Mouse (Mus musculus) spleen, postnatal 36 days (tissue): Measurements from ENCODE around the gene Tmc2.

Experiments
- DNase-seq, 2 experiments: peaks; one replicate each; pipeline ENCODE4 v3.0.0; 2022; ENCODE audit warnings: low spot score in 2 of 2, mixed read lengths in 1 of 2

Gene Tmc2

DNA sequence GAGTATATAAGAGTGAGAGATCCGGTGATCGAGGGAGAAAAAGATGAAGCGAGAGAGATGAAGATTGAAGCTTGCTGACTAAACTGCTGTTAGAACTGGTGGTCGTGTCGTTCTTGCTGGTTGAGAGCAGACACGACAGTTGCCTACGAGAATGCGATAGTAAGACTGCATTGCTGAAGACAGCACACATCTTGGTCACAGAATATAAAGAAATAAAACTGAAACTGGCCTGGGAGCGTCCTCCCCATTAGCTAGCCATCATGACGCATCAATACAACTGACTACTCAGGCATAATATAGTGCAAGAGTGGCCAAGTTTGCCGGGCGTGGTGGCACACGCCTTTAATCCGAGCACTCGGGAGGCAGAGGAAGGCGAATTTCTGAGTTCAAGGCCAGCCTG is at the start of gene Tmc2:
TSS of gene Tmc2 (plus strand) at position 301 of the 400 bp plus-strand sequence.
- no peak for DNase-seq

DNA sequence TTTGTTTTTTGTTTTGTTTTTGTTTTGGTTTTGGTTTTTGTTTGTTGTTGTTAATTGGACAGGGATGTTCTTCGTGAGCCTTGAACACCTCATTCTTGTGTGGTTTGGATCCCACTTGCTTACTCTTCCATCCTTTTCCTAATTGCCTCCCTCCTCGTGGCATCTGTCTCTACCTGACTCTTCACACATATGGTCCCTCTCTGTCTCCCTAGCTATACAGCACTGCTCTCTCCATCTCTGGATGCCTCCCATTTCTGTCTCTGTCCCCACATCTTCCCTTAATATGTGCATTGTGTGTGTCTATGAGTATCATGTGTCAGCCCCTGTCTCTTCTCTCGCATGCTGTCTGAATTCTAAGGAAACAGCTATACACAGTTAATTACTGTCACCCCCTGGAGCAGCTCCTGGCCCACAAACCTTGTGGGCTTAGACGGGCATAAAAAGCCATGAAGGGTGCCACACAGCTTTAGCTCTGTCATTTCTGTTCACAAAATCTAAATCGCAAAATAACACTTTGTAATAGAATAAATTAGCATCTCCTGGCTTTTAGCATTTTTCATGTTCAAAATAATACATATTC is 48.8 kb upstream of the Tmc2 start:
- no peak for DNase-seq

DNA sequence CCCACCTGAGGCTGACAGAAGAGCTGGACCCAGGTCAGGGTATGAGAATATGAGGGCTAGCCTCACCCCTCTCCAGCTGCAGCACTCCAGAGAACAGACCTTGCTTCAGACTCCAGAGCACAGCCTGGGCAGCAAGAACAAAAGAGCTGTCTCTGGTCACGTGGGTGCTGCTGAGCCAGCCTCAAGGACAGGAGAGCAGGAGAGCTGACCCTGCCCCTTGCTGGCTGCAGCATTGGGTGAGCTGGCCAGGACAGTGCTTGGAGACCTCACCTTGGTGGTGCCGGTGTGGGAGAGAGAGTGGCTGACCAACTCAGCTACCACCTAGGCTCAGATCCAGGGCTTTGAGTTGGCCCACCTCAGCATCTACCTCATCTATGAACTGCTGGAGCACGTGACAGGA is 39.8 kb upstream of the Tmc2 start:
- DNase-seq, result no peak

DNA sequence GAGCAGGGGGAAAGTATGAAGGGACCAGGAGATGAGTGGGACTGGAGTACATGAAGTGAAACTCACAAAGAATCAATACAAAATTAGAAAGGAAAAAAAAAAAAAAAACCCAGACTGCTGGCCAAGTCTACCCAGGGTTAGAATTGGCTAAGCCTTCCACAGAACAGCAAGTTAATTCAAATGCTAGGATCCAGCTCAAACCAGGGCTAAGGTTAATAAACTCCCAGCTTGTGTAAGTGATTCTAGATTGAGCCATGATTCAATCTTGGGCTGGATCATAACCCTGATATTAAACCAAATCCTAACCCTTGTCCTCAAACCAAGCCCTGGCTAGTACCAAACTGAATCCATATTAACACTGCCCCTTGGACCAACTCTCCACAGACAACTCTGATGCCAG is 39.1 kb upstream of the Tmc2 start:
- no peak for DNase-seq

DNA sequence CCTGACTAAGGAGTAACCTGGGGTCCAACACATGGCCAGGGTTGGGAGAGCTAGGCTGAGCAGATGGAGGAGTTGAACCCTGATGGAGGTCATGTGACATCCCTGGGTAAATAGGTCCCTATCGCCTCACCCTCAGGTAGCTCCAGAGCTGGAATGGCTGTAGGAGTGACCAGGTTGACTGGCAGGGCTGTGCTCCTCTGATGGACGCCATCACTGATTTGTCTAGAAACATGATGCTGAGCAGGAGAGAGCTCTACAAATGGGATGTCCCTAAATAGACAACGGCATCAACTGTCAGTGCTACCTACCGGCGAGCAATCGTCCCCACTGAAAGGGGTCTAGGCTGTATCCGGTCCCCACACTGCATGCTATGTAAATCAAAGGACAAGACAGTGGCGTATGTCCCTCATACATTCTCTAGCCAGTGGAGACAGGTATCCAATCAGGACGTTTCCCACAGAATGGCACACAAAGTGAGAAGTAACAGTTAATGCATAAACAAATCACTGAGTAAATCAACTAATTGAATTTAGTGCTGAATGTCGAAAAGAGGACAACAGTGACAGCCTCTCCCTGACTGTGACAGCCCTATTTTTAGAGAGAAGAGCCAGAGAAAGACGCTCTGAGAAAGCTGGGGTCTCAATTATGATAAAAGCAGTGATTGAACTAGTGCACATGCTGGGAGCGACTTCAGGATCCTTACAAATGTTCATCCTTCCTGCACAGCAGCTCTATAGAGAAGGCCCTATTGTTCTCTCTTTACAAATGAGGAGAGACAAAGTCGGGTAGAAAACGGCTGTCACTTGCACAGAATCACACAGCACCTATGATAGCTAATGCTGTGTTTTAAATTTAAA is 37.5 kb upstream of the Tmc2 start:
- DNase-seq, result no peak

DNA sequence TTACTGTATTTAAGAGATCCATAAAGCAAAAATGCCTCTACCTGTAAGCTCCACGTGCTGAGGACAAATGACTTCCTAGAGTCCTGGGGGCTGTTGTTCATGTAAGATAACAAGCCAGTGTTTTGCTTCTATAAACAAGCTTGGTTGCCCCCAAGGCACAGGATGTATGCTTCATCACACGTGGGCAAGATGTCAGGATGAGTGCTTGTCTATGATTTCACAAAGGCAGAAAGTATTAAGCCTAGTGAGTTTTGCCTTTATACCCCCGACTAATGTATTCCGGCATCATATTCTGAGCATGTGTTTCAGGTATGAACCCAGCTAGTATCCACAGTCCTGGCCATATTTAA is 36.9 kb upstream of the Tmc2 start:
- no peak for DNase-seq

DNA sequence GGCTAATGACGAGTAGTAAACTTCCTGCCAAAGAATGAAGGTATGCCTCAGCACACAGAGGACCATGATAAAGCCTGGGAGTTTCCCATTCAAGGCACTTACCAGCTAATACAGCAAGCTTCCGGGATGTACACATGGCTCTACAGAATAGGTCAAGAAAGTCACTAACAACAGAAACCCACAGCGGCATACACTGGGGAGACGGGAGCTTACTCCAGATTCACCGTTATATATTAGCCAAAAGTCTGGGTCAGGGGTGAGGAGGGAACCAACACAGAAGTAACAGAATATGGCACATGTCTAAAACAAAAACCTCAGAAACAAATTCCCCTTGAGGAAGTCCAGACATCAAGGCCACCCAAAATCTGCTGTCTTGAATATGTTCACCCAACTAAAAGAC is 32.3 kb upstream of the Tmc2 start:
- DNase-seq, result no peak

DNA sequence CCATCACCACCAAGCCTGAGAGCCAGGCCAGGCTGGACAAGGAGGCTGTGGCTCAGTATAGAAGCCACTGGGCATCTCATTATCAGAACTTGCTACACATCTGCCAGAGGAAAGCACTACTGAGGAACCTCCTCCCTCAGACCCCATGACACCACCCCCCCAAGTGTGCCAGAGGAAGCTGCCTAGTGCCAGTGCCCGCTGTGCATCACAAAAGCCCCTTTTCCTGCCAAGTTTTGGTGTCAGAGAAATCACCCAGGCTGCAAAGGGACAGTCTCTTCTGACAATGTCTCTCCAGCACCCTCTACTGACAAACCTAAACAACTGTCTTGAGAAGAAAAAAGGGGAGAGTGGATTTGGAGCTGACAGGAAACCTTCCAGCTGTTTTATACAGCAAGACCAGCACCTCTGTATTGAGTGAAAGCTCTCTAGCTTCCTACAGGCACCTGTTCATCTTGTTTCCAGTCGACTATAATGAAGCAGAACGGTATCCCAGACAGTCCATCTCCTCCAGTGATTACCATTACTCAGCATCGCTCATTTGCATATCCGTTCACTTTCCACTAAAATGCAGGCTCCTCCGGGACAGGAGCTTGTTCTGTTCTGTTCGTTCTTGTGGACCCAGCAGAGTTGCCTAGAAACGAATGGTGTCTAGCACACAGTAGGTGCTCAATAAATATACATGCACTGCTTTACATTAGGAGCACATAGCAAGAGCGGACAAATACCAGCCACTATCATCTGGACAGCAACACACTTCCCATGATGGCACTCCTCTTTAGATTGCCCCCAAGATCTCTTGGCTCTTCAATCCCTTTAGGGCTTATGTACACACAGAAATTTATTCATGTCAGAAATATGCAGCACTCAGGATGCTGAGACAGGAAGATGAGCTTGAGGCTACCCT is 28.4 kb upstream of the Tmc2 start:
- no peak for DNase-seq

DNA sequence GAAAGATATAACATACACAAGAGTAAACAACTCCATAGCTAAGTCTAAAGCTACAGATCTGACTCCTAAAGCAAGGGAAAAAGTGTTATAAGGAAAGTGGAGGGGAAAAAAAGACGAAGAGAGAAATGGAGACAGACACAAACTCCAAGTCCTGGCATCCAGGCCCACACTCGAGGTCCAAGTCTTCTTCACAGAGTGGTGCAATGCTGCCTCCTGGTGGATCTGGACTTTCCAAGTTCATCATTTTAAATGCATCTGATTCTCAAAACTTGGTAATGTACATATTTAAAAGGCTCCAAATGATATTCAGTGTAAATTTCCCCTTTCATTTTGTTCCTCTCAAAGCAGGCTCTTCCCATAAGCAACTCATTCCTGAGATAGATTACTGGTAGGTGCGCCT is 27.1 kb upstream of the Tmc2 start:
- no peak for DNase-seq

DNA sequence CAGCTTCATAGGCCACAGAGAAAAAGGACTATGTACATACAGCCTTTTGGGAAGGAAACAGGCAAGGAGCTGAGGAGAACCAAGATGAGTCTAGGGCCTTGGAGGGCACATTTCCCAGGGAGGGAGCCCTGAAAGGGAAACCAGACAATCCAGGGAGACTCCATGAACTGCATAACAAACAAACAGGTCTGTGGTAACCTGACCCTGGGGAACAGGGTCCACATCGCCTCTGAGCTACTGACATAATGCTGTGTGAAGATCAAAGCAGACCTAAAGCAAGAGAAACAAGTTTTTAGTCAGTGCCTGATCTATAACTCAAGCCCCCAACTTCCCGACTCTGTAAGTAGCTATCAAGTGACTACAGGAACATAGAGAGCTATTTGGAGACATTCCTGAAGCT is 23.3 kb upstream of the Tmc2 start:
- no peak for DNase-seq

DNA sequence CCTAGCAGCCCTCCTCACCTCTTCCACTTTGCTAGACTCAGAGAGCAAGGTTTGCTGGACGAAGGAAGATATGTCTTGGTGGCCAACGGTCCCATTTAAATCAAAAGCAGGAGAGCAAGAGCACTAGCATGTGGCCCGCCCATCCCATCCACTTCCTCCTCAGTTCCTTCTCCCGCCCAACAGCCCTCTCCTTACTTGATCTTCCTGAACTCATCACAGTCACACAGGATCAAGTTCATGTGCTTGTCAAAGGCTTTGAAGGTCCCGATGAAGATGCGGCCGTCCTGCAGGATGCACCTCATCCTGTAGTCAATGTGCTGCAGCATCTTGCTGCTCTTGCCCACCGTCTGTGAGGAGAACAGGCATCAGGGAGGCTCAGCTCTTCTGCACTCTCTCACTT is 18.2 kb upstream of the Tmc2 start:
- DNase-seq, result no peak

DNA sequence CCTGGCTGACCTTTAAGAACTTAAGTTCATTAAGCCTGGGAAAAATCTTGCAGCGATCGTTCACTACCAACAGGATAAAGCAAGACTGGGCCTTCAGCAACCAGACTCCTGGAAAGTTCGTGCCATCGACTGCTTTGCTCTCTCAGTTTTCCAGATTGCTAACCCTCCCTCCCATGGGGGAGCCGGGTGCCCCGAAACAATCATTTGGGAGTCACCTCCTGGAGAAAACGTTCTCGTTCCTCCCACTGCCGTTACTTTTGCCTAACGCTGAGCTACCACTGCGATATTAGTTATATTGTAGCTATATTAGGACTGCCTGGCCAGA is 16.7 kb upstream of the Tmc2 start:
- DNase-seq, result no peak

DNA sequence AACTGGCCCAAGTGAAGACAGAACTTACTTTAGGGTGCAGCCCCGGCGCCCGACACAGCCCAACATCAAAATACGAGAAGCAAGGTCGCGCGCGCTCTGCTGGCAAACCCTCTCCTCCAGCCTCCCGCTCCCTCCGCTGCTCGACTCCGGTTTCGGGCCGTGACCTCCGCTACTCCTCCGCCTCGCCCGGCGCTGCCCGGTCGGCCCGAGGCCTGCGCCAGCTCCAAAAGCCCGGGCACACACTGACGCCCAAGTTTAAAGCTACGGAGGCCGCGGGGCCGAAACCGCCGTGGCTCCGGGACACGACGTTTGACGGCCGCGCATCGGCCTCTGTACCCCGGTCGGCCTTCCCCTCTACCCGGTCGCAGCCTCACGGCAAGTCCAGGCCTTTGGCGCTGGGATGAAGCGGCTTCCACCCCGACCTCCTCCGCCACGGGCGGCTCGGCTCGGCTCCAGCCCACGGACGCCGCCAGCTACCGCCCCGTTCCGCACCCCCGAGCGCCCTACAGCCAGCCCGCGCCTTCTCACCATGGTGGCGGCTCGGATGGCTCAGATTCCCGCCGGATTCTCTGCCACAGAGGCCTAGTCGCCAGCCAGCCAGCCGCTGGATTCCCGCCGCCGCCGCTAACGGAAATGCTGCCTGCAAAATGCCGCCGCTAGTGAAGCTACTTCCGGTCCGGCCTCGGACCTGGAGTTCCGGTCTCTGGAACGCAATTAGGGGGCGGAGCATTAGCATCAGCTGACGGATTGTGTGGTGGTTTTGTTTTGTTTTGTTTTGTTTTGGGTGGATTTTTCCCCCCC is 16.1 kb upstream of the Tmc2 start, which contains the start of gene Snrpb:
TSS of gene Snrpb (minus strand) at position 698 of the 801 bp plus-strand sequence.
- peak; percentile 80 to 86 for DNase-seq

DNA sequence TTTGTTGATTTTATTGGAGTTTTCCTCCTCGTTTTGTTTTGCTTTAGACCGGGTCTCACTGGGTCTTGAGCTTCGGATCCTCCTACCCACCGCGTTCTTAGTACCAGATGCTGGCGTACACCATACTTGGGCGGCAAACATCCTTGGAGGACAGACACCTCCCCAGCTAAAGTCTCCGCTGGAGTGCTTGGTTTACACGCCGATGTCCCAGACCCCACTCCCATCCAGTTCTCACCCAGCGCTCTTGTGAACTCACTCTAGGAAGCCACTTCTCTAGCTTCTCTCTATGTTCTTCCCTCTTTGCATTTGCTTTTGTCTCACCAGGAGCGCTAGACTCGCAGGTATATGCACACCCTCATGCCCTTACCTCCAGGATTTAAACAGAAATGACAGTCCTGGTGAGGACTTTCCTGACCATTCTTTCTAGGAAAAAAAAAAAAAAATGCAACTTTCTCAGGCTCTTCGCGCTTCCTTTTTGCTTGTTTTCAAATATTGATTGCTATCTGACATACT is 15.4 kb upstream of the Tmc2 start:
- no peak for DNase-seq

DNA sequence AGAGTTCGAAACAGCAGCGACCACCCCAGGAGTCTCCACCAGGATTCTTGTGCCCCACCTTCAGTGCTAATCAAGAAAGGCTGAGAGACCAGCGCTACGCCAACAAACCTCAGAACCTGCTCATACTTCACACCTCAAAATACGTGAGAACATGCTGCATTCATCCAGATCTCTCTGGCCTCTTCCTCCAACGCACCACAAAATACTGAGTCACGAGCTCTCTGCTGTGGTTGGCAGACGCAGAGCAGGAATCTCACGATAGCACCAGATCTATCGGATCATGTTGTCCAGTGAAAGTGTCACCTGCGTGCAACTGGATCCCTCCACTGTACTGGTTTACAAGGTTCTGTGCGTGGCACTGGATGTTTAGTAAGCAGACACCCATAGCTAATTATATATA is 6.6 kb upstream of the Tmc2 start:
- no peak for DNase-seq

DNA sequence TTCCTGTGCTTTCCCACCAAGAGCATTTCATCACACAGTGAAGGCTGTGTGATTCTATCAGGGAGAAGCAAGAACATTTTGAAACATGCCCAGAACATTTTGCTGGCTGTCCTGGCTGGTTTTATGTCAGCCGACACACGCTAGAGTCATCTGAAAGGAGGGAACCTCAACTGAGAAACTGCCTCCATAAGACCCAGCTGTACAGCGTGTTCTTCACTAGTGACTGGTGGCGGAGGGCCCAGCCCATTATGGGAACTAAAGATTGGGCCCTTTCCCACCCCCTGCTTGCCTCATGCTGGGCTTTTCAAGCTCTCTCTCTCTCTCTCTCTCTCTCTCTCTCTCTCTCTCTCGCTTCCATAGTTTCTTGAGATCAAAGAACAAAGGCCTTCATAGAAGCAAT is 6.0 kb downstream of the Tmc2 start:
- no peak for DNase-seq

DNA sequence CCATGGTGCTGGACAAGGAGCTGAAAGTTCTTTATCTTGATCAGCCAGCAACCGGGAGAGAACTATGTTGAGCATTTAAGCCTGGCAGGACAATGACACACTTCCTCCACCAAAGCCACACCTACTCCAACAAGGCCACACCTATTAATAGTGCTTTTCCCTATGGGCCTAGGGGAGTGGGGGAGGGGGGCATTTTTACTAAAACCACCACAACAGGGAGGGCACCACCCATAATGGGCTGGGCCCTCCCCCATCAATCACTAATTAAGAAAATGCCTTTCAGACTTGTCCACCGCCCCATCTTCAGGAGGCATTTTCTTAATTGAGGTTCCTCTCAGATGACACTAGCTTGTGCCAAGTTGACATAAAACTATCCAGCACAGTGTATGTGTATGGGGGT is 12.4 kb downstream of the Tmc2 start:
- DNase-seq, result no peak

DNA sequence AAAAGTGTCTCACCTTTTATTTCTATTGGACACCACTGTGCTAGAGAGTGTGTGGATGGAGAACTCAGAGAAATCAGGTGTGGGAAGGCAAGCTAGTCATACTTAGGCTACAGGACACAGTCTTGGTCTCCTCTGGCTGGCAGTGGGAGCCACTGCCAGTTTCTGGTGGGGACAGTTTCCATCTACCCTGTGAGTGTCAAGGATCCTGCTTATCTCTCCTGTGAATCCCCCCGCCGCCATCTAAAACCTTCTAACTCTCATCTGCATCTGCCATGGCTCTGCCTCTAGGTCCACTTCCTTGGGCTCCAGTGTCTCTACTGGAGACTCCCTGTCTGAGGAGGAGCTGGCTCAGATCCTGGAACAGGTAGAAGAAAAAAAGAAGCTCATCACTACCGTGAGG is 13.0 kb downstream of the Tmc2 start:
- DNase-seq, result no peak

DNA sequence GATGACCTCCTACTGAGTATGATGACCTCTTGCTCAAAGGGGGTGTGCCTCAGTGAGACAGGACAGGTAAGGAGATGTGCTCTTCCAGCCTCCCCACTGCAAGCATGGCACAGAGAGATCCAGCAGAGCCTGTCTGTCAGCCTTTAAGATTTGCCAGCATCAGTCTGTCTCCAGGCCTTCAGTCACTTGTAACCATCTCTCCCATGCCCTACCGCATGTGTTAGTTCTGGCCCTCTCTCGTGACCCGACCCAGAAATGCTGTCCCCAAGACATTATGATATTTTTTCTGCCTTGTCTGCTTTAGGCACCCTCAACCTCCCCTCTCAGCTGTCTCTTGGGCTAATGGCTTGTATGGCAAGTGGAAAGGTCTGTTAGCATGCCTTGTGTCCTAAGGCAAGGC is 14.6 kb downstream of the Tmc2 start:
- no peak for DNase-seq

DNA sequence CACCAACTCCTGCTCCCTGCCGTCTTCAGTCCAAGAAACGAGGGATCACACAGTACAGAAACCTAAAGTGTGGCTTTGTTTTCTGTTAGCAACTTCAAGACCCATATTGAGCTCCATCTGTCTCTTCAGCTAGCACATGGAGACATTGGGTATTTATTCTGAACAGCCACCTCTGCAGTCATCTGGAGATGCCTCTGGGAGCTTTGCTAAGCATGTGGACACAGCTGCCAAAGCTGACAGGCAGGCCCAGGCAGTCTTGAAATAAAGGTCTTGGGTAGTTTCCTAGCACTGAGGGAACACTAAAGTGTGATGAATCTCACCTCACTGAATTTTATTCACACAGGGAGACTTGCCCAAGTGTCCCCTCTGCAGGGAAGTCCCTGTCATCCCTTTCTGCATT is 16.6 kb downstream of the Tmc2 start:
- DNase-seq, result no peak

DNA sequence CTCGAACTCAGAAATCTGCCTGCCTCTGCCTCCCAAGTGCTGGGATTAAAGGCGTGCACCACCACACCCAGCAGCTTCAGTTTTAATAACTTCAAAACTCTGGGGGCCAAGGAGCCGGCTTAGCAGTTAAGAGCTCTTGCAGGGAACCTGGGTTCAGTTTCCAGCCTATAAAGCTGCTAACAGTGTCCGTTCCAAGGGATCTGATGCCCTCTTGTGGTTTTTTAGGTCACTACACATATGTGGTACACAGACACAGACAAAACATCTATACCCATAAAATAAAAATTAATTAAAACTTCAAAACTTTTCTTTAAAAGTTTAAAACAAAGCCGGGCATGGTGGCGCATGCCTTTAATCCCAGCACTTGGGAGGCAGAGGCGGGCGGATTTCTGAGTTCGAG is 51.9 kb downstream of the Tmc2 start:
- peak in 1 of 2 experiments; percentile 9 for DNase-seq

DNA sequence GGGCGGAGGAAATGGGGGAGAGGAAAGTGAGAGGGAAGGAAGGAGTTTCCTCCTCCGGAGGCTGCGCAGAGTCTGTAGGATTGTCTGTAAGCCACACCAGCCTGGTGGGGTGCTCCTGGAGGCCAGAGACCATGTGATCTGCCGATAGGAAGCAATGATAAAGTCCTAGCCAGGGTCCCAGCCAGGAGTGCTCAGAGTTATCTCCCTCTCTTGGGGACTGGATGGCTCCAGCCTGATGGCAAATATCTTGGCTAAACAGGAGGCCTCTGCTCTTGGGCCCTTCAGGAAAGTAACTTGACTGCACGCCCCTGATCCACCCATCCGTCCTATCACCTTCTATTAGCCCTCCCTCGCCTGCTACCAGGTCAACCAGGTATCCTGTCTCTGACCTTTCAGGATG is 53.2 kb downstream of the Tmc2 start:
- DNase-seq, result no peak
